Comparison of ENCODE assay signal across 28 mouse cellular contexts in the genomic region with DNA sequence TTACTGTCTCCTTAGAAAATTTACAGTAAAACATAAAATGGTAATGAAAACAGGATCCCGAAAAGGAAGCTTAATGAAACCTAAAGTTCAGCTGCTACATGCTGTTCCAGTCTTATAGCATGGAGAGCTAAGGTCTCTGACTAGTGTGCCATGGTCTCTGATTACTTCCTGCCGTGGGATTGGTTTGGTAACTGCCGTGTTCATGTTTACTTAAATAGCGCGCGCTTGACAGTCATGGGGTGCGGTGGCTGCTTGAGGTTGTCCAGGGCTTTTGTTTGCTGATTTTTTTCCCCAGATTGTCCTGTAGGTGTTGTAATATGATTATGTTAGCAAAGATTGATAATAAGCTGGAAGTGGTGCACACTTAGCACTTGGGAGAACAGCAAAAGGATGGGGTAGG. TPM values are rescaled to one million over a fixed set of nuclear protein-coding genes. Genes with fewer than 3 reads are reported as not detected.
A peak's percentile ranks its signal among the peaks of the same experiment; 100 is the strongest.
DNase-seq lines count a peak whose midpoint lies in the region; ATAC-seq and TF ChIP-seq lines count a peak whose summit lies in the region.
"Had no signal": no experiment of that assay in that cellular context is flagged by ENCODE, and none has a peak within 500 bp of the region (broad histone marks: within the 10 kb centered on the region; RNA-seq: fewer than 3 reads in every experiment).

No protein-coding gene starts in this region.

- TF ChIP-seq CTCF in stomach, postnatal 0 days (IDR thresholded peaks at IDR 0.05; ENCODE audit: low read depth) = no peak
- no peak for TF ChIP-seq CTCF in midbrain, postnatal 0 days (IDR thresholded peaks at IDR 0.05)

- no peak overlapping the region for H3K9ac ChIP-seq in stomach, embryonic 15.5 days
- H3K9ac ChIP-seq in stomach, embryonic 16.5 days (ENCODE audit: low read length) = no peak overlapping the region
- H3K9ac ChIP-seq in stomach, postnatal 0 days (ENCODE audit: low read length) = no peak overlapping the region
- no peak overlapping the region for H3K9ac ChIP-seq in midbrain, postnatal 0 days (replicated peaks; ENCODE audit: low read length, poor library complexity, severe bottlenecking)

- TF ChIP-seq EP300 in stomach, postnatal 0 days (optimal IDR thresholded peaks at IDR 0.05) = no peak

- H3K27ac ChIP-seq in stomach, embryonic 15.5 days = no peak overlapping the region
- H3K27ac ChIP-seq in stomach, embryonic 16.5 days (ENCODE audit: low read length) = no peak overlapping the region
- H3K27ac ChIP-seq in stomach, postnatal 0 days (replicated peaks) = no peak overlapping the region
- no peak overlapping the region for H3K27ac ChIP-seq in midbrain, postnatal 0 days (ENCODE audit: low read depth, low read length)

- H3K4me2 ChIP-seq in stomach, embryonic 15.5 days = no peak overlapping the region
- H3K4me2 ChIP-seq in stomach, embryonic 16.5 days (ENCODE audit: low read depth, low read length) = no peak overlapping the region
- H3K4me2 ChIP-seq in stomach, postnatal 0 days (replicated peaks; ENCODE audit: low read depth) = no peak overlapping the region
- H3K4me2 ChIP-seq in midbrain, postnatal 0 days (ENCODE audit: low read depth, low read length, poor library complexity, severe bottlenecking) = no peak overlapping the region

- WGBS in stomach, embryonic 15.5 days = 84% methylated on average over 7 of the region's 7 CpGs
- 83% methylated on average over 7 of the region's 7 CpGs for WGBS in stomach, embryonic 16.5 days
- 74% methylated on average over 7 of the region's 7 CpGs for WGBS in stomach, postnatal 0 days
- 97% methylated on average over 7 of the region's 7 CpGs for WGBS in midbrain, postnatal 0 days

- H3K4me1 ChIP-seq in stomach, embryonic 15.5 days = no peaks in the 10 kb centered on the region
- H3K4me1 ChIP-seq in stomach, embryonic 16.5 days (ENCODE audit: control insufficient read depth, insufficient read depth, low read length) = no peaks in the 10 kb centered on the region
- H3K4me1 ChIP-seq in stomach, postnatal 0 days (replicated peaks; ENCODE audit: control insufficient read depth, insufficient read depth) = no peaks in the 10 kb centered on the region
- H3K4me1 ChIP-seq in midbrain, postnatal 0 days (ENCODE audit: insufficient read depth, low read length) = no peaks in the 10 kb centered on the region

- peaks cover 55% of the 10 kb centered on the region for H3K36me3 ChIP-seq in stomach, embryonic 15.5 days
- peaks cover 22% of the 10 kb centered on the region for H3K36me3 ChIP-seq in stomach, embryonic 16.5 days (ENCODE audit: control insufficient read depth, insufficient read depth, low read length)
- H3K36me3 ChIP-seq in stomach, postnatal 0 days (ENCODE audit: control insufficient read depth, insufficient read depth, low read length) = peaks cover 32% of the 10 kb centered on the region
- peaks cover 74% of the 10 kb centered on the region for H3K36me3 ChIP-seq in midbrain, postnatal 0 days (ENCODE audit: insufficient read depth, low read length)

- H3K27me3 ChIP-seq in stomach, embryonic 15.5 days (replicated peaks) = no peaks in the 10 kb centered on the region
- no peaks in the 10 kb centered on the region for H3K27me3 ChIP-seq in stomach, embryonic 16.5 days (ENCODE audit: control insufficient read depth, insufficient read depth, low read length)
- H3K27me3 ChIP-seq in stomach, postnatal 0 days (ENCODE audit: control insufficient read depth, insufficient read depth, low read length) = no peaks in the 10 kb centered on the region
- H3K27me3 ChIP-seq in midbrain, postnatal 0 days (ENCODE audit: insufficient read depth, low read length) = no peaks in the 10 kb centered on the region
- H3K27me3 ChIP-seq: CH12.LX, Patski had no signal

- H3K4me3 ChIP-seq in stomach, embryonic 15.5 days (replicated peaks) = no peak overlapping the region
- no peak overlapping the region for H3K4me3 ChIP-seq in stomach, embryonic 16.5 days (replicated peaks; ENCODE audit: low read length)
- H3K4me3 ChIP-seq in stomach, postnatal 0 days (ENCODE audit: low read depth, low read length) = no peak overlapping the region
- H3K4me3 ChIP-seq in midbrain, postnatal 0 days (ENCODE audit: low read depth, low read length) = no peak overlapping the region

- no peaks in the 10 kb centered on the region for H3K9me3 ChIP-seq in stomach, embryonic 15.5 days
- no peaks in the 10 kb centered on the region for H3K9me3 ChIP-seq in stomach, embryonic 16.5 days (replicated peaks; ENCODE audit: control insufficient read depth, low read length)
- no peaks in the 10 kb centered on the region for H3K9me3 ChIP-seq in stomach, postnatal 0 days (ENCODE audit: control insufficient read depth, low read length)
- no peaks in the 10 kb centered on the region for H3K9me3 ChIP-seq in midbrain, postnatal 0 days (ENCODE audit: low read length)
- H3K9me3 ChIP-seq: G1E had no signal

- peak; percentile 50 for DNase-seq in 416B (ENCODE audit: low read depth)
- peak; percentile 73 for DNase-seq in stomach, postnatal 0 days (ENCODE audit: low spot score)
- no peak for DNase-seq in gastrocnemius, postnatal 14 days
- no peak for DNase-seq in adrenal gland, postnatal 10 days
- DNase-seq in midbrain, postnatal 0 days (ENCODE audit: low spot score) = no peak
- DNase-seq in natural killer cell, adult 2 months (ENCODE audit: low spot score in 2 of 2) = no peak
- DNase-seq: adrenal gland, adult 2 months; adrenal gland, adult 8-10 months; adrenal gland, postnatal 14 days; adrenal gland, postnatal 25 days; adrenal gland, postnatal 36 days; B cell, adult 2 months; cerebellum, adult 11 months; cerebellum, adult 11-12 months; cerebellum, adult 18-20 months; cerebellum, adult 2 months had no signal

- intact Hi-C loops in gastrocnemius, postnatal 14 days (cut with DNase I; ENCODE audit: low total_unique reads) = no loop called here

- peak; percentile 75 for ATAC-seq in stomach, embryonic 15.5 days (ENCODE audit: insufficient read depth, low FRiP score, low read depth)
- ATAC-seq in stomach, embryonic 16.5 days (ENCODE audit: insufficient read depth, low FRiP score) = peak; percentile 53; the same call in 1 of the 2 replicates
- ATAC-seq in stomach, postnatal 0 days (ENCODE audit: low FRiP score, low TSS enrichment) = peak; percentile 91
- no peak for ATAC-seq in midbrain, postnatal 0 days (ENCODE audit: low FRiP score)
- ATAC-seq: activated CD4-positive, CD25-positive, alpha-beta regulatory T cell, adult 4 months; CD4-positive, CD25-positive, alpha-beta regulatory T cell, adult 4 months; Patski had no signal

RNA-seq across cellular contexts. Expression of a gene that starts 19.9 kb away (rescaled TPM):
- 22.4 and 29.7 TPM in 2 replicates for polyA plus RNA-seq in stomach, embryonic 15.5 days (2015; fragmentation: Nextera tagmentation; extraction: Ambion mirVana)
- 26.0 and 30.5 TPM in 2 replicates for polyA plus RNA-seq in stomach, embryonic 16.5 days (2015; fragmentation: Nextera tagmentation; extraction: Ambion mirVana)
- 8.5 and 9.9 TPM in 2 replicates for polyA plus RNA-seq in stomach, postnatal 0 days (2015; fragmentation: Nextera tagmentation; extraction: Ambion mirVana)
- 10 to 100 TPM; 10.5 to 13.1 TPM for total RNA-seq in gastrocnemius, postnatal 14 days (2021)
- total RNA-seq in adrenal gland, postnatal 10 days (2021) = 10 to 100 TPM; 37.9 to 45.3 TPM
- total RNA-seq in midbrain, postnatal 0 days (2014; rRNA removed) = 29.5 and 33.4 TPM in 2 replicates
- 12.2 and 15.7 TPM in 2 replicates for polyA plus RNA-seq in midbrain, postnatal 0 days (2015; fragmentation: Nextera tagmentation; extraction: Ambion mirVana)

RNA-seq across cellular contexts. Expression of a gene that starts 20.0 kb away (rescaled TPM):
- polyA plus RNA-seq in stomach, embryonic 15.5 days (2015; fragmentation: Nextera tagmentation; extraction: Ambion mirVana) = 33.2 and 33.3 TPM in 2 replicates
- 32.4 and 34.0 TPM in 2 replicates for polyA plus RNA-seq in stomach, embryonic 16.5 days (2015; fragmentation: Nextera tagmentation; extraction: Ambion mirVana)
- 21.1 and 21.9 TPM in 2 replicates for polyA plus RNA-seq in stomach, postnatal 0 days (2015; fragmentation: Nextera tagmentation; extraction: Ambion mirVana)
- total RNA-seq in gastrocnemius, postnatal 14 days (2021) = 10 to 100 TPM; 18.8 to 18.9 TPM
- total RNA-seq in adrenal gland, postnatal 10 days (2021) = 10 to 100 TPM; 43.4 to 46.2 TPM
- 35.4 and 44.7 TPM in 2 replicates for total RNA-seq in midbrain, postnatal 0 days (2014; rRNA removed)
- 38.7 and 42.9 TPM in 2 replicates for polyA plus RNA-seq in midbrain, postnatal 0 days (2015; fragmentation: Nextera tagmentation; extraction: Ambion mirVana)

RNA-seq across cellular contexts. Expression of a gene that starts 25.2 kb away (rescaled TPM):
- not detected in 2 replicates for polyA plus RNA-seq in stomach, embryonic 15.5 days (2015; fragmentation: Nextera tagmentation; extraction: Ambion mirVana)
- polyA plus RNA-seq in stomach, embryonic 16.5 days (2015; fragmentation: Nextera tagmentation; extraction: Ambion mirVana) = not detected in 2 replicates
- not detected in 2 replicates for polyA plus RNA-seq in stomach, postnatal 0 days (2015; fragmentation: Nextera tagmentation; extraction: Ambion mirVana)
- total RNA-seq in gastrocnemius, postnatal 14 days (2021) = under 1 TPM in 1 of 2 experiments, not detected in 1; 0.90 TPM
- total RNA-seq in adrenal gland, postnatal 10 days (2021) = not detected
- not detected in 2 replicates for total RNA-seq in midbrain, postnatal 0 days (2014; rRNA removed)
- polyA plus RNA-seq in midbrain, postnatal 0 days (2015; fragmentation: Nextera tagmentation; extraction: Ambion mirVana) = not detected in 2 replicates
- total RNA-seq: adrenal gland, adult 18-20 months; adrenal gland, adult 2 months; adrenal gland, adult 8-10 months; adrenal gland, postnatal 14 days; adrenal gland, postnatal 25 days; adrenal gland, postnatal 36 days; adrenal gland, postnatal 4 days; CH12.LX; ES-E14; G1E; MEL had no signal
- polyA plus RNA-seq: activated CD4-positive, CD25-positive, alpha-beta regulatory T cell, adult 4 months; adrenal gland, adult 2 months; brain, embryonic 14.5 days; cerebellum, adult 2 months; G1E; Patski had no signal

RNA-seq across cellular contexts. Expression of a gene that starts 40.1 kb away (rescaled TPM):
- 13.1 and 14.2 TPM in 2 replicates for polyA plus RNA-seq in stomach, embryonic 15.5 days (2015; fragmentation: Nextera tagmentation; extraction: Ambion mirVana)
- 13.3 and 13.5 TPM in 2 replicates for polyA plus RNA-seq in stomach, embryonic 16.5 days (2015; fragmentation: Nextera tagmentation; extraction: Ambion mirVana)
- 5.8 and 7.1 TPM in 2 replicates for polyA plus RNA-seq in stomach, postnatal 0 days (2015; fragmentation: Nextera tagmentation; extraction: Ambion mirVana)
- total RNA-seq in gastrocnemius, postnatal 14 days (2021) = 10 to 100 TPM; 11.0 to 14.3 TPM
- total RNA-seq in adrenal gland, postnatal 10 days (2021) = 10 to 100 TPM; 23.7 to 24.1 TPM
- total RNA-seq in midbrain, postnatal 0 days (2014; rRNA removed) = 7.2 and 9.0 TPM in 2 replicates
- polyA plus RNA-seq in midbrain, postnatal 0 days (2015; fragmentation: Nextera tagmentation; extraction: Ambion mirVana) = 3.9 and 4.4 TPM in 2 replicates

RNA-seq across cellular contexts. Expression of a gene that starts 53.0 kb away (rescaled TPM):
- polyA plus RNA-seq in stomach, embryonic 15.5 days (2015; fragmentation: Nextera tagmentation; extraction: Ambion mirVana) = 92.6 and 94.6 TPM in 2 replicates
- polyA plus RNA-seq in stomach, embryonic 16.5 days (2015; fragmentation: Nextera tagmentation; extraction: Ambion mirVana) = 107 and 118 TPM in 2 replicates
- 84.9 and 102 TPM in 2 replicates for polyA plus RNA-seq in stomach, postnatal 0 days (2015; fragmentation: Nextera tagmentation; extraction: Ambion mirVana)
- 10 to 100 TPM; 23.2 to 28.1 TPM for total RNA-seq in gastrocnemius, postnatal 14 days (2021)
- total RNA-seq in adrenal gland, postnatal 10 days (2021) = 10 to 100 TPM; 70.9 to 89.7 TPM
- 375 and 403 TPM in 2 replicates for total RNA-seq in midbrain, postnatal 0 days (2014; rRNA removed)
- polyA plus RNA-seq in midbrain, postnatal 0 days (2015; fragmentation: Nextera tagmentation; extraction: Ambion mirVana) = 185 and 199 TPM in 2 replicates

Comparison
In these comparisons a context has a peak if more than half of its experiments do, and no peak if none do; other contexts are left out.
1. DNase-seq: peak in 416B (single experiment) and stomach, postnatal 0 days (single experiment); none in gastrocnemius, postnatal 14 days (single experiment), adrenal gland, postnatal 10 days (single experiment), midbrain, postnatal 0 days (single experiment) and natural killer cell, adult 2 months (0 of 2).